Mouse (Mus musculus) fat pad, adult 2 months (tissue): ENCODE measurements around the gene Rptn.

ENCODE experiments used
- DNase-seq: peaks from one replicate; pipeline ENCODE4 v3.0.0-alpha.2; 2011; ENCODE audit warnings: low read depth, low spot score; ENCODE audit errors: extremely low read depth

Gene Rptn

GRCm38 (mm10) chr3:93447138-93447841 is 53.8 kb downstream of the Rptn start:
- no peak for DNase-seq
